Mouse (Mus musculus): ENCODE data around the gene Syt15.

Gene Syt15

GRCm38 (mm10) chr14:34219295-34219694 is at the start of gene Syt15:
Gene Syt15 (plus strand): TSS chr14:34219595.
- no peak for DNase-seq (ENCODE audit: low spot score)

DNA sequence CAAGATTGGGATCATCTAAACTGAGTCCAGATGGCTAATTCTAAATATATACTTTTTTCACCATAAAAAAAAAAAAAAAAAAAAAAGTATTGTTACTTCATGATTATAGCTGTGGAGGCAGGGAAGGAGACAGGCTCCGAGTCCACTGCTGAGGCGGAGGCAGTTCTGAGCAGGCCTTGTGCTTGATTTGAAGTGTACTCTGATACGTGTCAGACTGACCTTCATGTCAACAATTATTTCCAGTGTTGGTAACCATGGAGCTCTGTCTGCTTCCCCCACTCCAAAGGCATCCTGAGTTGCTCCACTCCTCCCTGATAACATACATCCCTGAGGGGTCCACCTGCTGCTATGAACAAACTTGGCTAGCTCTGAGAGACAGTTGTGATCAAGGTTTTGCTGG is 48.3 kb upstream of the Syt15 start:
- no peak for DNase-seq (ENCODE audit: low spot score)

DNA sequence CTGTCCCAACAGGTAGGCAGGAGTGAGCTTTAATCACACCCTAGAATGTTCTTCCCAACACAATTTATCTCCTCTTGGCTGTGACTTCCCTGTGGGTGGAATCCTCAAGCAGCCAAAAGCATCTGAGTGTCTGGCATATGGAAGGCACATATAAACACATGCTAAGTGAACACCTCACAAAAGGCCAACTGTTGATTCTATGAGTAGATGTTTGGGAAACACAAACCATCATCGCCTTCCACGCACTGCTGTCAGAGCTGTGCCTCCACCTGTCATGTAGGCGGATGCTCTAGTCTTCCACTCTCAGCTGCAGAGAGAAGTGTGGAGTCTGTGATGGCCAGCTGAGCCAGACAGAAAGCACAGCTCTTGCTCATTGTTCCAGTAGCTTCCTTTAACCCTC is 40.0 kb upstream of the Syt15 start:
- DNase-seq (ENCODE audit: low spot score), result no peak

DNA sequence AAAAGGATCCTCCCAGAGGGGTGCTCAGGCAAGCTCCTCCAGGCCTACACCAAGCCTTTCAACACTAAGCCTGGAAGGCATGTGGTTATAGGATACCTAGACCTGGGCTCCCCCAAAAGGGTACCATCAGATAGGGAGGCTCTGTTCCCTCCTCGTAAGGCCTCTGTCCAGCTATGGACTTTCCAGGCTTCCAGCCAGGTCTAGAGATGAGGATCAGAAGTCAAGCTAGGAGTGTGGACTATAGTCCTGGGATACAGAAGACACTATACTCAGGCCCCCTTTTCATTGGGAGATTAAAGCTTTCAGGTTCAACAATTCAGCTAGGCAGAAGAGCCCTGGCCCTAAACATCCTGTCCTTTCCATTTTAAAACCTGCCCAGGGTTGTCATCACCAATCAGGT is 36.3 kb upstream of the Syt15 start:
- DNase-seq (ENCODE audit: low spot score), result no peak

GRCm38 (mm10) chr14:34188629-34189028 is 30.8 kb upstream of the Syt15 start:
- DNase-seq (ENCODE audit: low spot score), result peak; percentile 55

GRCm38 (mm10) chr14:34190361-34190760 is 29.0 kb upstream of the Syt15 start:
- no peak for DNase-seq (ENCODE audit: low spot score)

DNA sequence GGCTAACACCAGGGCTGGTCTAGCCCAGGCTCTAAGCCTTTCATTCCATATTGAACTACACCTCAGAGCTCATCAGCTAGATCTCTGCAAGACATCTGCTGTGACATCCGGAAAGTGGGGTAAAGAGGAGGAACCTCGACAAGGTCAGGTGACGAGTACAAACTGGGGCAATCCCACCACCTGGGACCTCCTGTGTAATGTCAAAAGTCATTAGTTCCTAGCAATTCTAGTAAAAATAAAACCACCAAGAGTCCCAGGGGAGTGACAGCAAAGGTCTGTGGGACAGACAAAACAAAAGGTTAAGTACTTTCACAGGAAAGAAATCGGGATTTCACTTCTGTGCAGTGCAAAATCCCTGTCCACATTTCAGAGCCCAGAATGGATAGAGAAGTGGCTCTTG is 25.5 kb upstream of the Syt15 start:
- no peak for DNase-seq (ENCODE audit: low spot score)

GRCm38 (mm10) chr14:34195466-34195865 is 23.9 kb upstream of the Syt15 start:
- DNase-seq (ENCODE audit: low spot score), result no peak

DNA sequence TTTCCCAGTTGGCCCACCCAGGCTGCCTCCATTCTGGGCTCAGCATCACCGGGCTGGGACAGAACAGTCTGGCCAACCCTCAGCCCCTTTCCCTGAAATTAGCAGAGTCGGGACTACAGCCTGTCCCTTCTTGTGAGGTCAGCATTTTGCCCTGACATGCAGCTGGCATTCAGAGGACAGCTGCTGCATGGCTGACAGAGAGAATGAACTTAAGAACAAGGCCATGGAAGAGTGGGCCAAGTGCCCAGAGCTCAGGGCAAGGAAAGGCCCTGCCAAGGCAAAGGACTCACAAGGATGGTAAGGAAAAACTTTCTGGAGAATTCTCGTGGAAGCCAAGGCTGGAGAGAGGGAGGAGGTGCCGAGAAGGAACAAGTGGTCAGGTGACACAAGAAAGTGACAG is 22.7 kb upstream of the Syt15 start:
- no peak for DNase-seq (ENCODE audit: low spot score)

- peak; percentile 60 for DNase-seq (ENCODE audit: low spot score)
Measured at GRCm38 (mm10) chr14:34200738-34201230, 18.6 kb upstream of the Syt15 start.

GRCm38 (mm10) chr14:34201231-34202035 is 18.0 kb upstream of the Syt15 start, which contains the start of gene Gprin2:
Gene Gprin2 (minus strand): TSS chr14:34201653.
- peak; percentile 68 for DNase-seq (ENCODE audit: low spot score)

DNA sequence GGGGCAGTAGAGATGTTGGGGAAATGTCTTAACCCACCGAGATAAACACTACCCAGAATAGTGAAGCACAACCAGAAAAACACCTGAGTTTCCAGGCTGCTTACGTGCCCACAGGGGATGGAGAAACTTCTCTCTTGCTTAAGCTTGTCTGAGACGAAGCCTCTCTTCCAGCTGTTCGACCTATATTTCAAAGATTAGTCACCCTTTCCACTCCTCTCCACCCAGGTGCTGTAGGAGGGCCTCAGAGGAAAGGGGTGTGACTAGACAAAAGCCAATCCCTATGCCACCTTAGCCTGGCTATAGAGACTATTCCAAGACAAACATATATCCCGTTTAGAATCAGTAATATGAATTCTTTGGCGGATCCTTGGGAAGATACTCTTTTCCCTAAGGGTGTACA is 11.4 kb upstream of the Syt15 start:
- DNase-seq (ENCODE audit: low spot score), result no peak

GRCm38 (mm10) chr14:34208651-34209050 is 10.7 kb upstream of the Syt15 start:
- peak; percentile 67 for DNase-seq (ENCODE audit: low spot score)

GRCm38 (mm10) chr14:34209080-34209479 is 10.3 kb upstream of the Syt15 start:
- no peak for DNase-seq (ENCODE audit: low spot score)

DNA sequence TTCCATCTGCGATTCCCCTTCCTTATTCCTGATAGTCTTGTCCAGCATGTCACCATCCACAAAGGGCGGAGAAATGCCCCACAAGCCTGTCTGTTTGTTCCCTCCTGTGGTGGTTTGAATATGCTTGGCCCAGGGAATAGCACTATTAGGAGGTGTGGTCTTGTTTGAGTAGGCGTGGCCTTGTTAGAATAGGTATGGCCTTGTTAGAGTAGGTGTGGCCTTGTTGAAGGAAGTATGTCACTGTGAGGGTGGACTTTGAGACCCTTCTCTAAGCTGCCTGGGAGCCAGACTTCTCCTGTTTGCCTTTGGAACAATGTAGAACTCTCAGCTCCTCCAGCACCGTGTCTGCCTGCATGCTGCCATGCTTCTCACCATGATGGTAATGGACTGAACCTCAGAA is 9.5 kb upstream of the Syt15 start:
- DNase-seq (ENCODE audit: low spot score), result no peak

GRCm38 (mm10) chr14:34215451-34216127 is 3.8 kb upstream of the Syt15 start:
- no peak for DNase-seq (ENCODE audit: low spot score)

- peak; percentile 27 for DNase-seq (ENCODE audit: low spot score)
Measured at GRCm38 (mm10) chr14:34219786-34220198, 397 bp downstream of the Syt15 start.

DNA sequence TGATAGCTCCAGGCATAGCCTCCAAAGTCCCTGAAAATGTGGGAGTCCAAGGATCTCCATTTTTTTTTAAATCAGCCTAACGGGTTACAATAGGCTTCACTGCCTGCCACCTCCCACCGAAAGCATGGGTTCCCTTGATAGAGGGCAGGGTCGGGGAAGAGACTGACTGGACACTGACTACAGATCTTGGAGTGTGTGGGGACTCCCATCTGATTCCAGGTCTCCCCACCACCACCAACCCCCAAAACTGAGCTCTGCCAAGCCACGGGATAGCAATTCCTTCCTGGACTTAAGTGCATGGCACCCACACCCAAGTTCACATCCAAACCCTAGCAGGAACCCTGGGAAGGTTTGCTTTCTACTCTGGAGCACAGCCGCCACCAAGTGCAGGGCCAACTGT is 1.0 kb downstream of the Syt15 start:
- DNase-seq (ENCODE audit: low spot score), result no peak

GRCm38 (mm10) chr14:34221416-34222077 is 2.2 kb downstream of the Syt15 start:
- DNase-seq (ENCODE audit: low spot score), result no peak

- DNase-seq (ENCODE audit: low spot score), result no peak
Measured at GRCm38 (mm10) chr14:34223362-34223898, 4.0 kb downstream of the Syt15 start.

DNA sequence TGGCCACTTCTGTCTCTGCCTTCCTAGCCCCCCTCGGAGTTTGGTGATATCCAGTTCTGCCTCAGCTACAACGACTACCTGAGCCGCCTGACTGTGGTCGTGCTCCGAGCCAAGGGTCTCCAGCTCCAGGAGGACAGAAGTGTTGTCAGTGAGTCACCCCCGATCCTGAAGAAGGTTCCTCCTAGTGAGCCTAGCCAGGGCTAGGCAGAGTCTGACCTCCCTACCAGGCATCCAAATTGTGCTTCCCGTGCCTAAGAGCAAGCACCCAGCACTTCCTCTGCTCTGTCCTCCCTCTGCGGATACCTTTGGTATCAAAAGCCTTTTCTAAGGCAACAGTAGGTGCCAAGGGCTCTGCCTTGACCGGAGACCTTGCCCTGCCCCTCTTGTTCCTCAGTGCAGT is 6.6 kb downstream of the Syt15 start:
- DNase-seq (ENCODE audit: low spot score), result no peak

GRCm38 (mm10) chr14:34226566-34226965 is 7.2 kb downstream of the Syt15 start:
- no peak for DNase-seq (ENCODE audit: low spot score)
